Mouse (Mus musculus): ENCODE data around the gene Gng11. TPM values are rescaled to one million over a fixed set of nuclear protein-coding genes. Genes with fewer than 3 reads are reported as not detected.

The Gng11 gene
- 1 to 10 TPM; 8.5 to 9.8 TPM for total RNA-seq (2021)
- long read RNA-seq, experiment 1, transcript Gng11-201 (2 exons, 919 nt): major isoform, 5 of 6 reads
- long read RNA-seq, experiment 1, partial matches to known transcripts: 1 of 6 reads
- long read RNA-seq, experiment 1, other reads (novel, unspliced or antisense): 0 of 6 reads
- long read RNA-seq, experiment 2, partial matches to known transcripts: 0 of 4 reads
- long read RNA-seq, experiment 2, other reads (novel, unspliced or antisense): 0 of 4 reads

DNA sequence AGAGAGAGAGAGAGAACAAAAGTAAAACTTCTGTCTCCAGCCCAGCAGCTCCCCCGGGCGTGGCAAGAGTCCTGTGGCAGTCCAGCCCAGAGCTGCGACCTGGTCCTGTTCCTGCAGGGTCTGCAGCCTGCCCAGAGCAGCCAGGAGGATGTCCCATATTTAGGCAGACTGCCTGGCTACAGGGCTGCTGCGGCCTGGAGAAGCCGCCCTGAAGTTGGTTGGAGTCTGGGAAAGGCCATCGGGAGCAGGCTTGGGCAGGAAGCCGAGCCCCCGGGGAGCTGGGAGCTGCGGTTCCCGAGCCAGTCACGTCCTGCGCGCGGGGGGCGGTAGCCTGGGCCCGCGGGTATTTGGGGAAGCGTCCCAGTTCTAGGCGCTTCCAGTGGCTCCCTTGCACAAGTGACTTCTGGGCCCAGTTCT lies at the start of gene Gng11:
Gng11 (plus strand) TSS at position 15 of the 417 bp plus-strand sequence.
- peak within 1 kb of the TSS; percentile 38 for H3K4me3 ChIP-seq
- peak within 1 kb of the TSS; percentile 82 for H3K27ac ChIP-seq
- TF ChIP-seq CTCF (IDR thresholded peaks at IDR 0.05): no peak
- peak; percentile 25 to 37 for DNase-seq (ENCODE audit: extremely low spot score in 1 of 2, low spot score in 2 of 2)
- intact Hi-C loops (cut with DNase I): no loop called here

GRCm38 (mm10) chr6:3954969-3955368 lies 48.7 kb upstream of the Gng11 start:
- Histone ChIP-seq H3K27ac (no peak overlapping the region), H3K4me3 (no peak overlapping the region)
- intact Hi-C loops (cut with DNase I): no loop called here
- TF ChIP-seq CTCF (IDR thresholded peaks at IDR 0.05): no peak
- DNase-seq (ENCODE audit: extremely low spot score in 1 of 2, low spot score in 2 of 2): no peak

DNA sequence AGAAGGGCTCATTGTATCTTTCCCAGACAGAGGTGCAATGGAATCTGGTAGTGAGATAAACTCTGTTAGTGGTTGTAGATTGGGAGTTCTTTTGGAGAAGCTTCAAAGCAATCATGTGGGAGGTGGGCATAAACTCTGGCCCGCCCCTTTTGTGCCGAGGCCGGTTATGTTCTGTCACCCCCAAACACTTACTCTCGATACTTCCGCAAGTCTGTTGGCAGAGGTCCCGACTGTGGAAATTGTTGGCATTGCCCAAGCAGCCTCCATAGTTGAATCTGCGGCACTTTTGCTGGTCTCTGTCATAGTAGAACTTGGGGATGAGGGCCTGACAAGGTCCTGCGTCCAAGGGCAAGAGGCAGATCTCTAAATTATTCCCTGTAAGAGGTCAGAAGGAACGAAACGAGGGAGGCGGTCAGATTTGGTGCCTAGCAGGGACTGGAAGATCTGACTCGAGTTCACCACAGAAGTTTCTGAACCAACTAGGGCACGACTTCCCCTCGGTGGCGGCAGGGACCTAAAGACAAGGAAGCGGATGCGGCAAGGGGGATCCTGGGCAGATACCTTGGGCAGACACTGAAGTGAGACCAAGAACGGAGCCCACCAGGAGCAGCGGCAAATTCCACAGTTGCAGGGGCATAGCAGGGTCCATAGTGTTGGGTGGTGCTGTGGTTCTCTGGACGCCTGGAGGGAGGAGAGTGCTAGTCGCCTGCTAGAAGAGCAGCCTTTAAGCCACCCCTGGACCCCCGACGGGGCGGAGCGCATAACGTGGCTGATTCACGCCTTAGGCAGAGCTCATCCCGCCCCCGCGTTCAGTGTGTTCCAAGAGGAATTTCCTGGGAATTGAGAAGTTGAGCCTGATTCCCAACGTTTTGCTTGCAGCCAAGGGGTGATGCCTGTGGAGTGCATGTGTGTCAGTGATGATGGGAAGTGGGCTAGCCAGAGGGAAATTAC lies 35.8 kb upstream of the Gng11 start:
- peak; percentile 11 to 21 for DNase-seq (ENCODE audit: extremely low spot score in 1 of 2, low spot score in 2 of 2)

GRCm38 (mm10) chr6:3973679-3974078 lies 30.0 kb upstream of the Gng11 start:
- DNase-seq (ENCODE audit: extremely low spot score in 1 of 2, low spot score in 2 of 2): no peak
- no peak for TF ChIP-seq CTCF (IDR thresholded peaks at IDR 0.05)
- H3K27ac ChIP-seq: no peak overlapping the region
- intact Hi-C loops (cut with DNase I): no loop called here
- no peak overlapping the region for H3K4me3 ChIP-seq

More for the DNA sequence above, 35.8 kb upstream of the Gng11 start:
- H3K27ac ChIP-seq: no peak overlapping the region
- no peak for TF ChIP-seq CTCF (IDR thresholded peaks at IDR 0.05)
- H3K4me3 ChIP-seq: peak overlapping the region; percentile 16; the same call in 1 of the 2 replicates
- intact Hi-C loops (cut with DNase I): no loop called here

DNA sequence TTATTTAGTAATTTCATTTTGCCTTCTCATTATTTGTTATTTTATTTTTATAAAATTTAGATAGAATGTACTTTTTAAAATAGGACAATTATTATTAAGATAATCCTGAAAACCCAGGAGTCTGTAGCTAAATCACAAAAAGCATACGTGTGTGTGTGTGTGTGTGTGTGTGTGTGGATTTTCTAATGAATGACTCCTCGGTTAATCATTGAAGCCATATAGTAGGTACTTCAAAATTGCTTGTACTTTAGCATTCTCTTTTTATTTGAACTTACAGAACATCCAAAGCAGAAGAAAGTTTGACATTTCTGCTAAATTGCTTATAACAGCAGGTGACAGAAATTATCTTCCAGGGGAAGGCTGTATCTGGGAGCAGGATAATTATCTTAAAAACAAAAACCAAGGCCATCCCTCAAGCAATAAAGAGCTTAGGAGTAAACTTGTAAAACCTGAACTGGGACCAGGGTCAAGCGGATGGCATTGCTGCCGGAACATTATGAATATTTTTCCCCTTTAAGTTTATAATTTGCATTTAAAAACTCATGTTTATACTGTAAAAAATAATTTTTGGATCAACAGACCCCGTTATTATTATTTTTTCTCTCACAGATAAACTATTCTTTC lies 20.9 kb upstream of the Gng11 start:
- DNase-seq (ENCODE audit: extremely low spot score in 1 of 2, low spot score in 2 of 2): no peak
- intact Hi-C loops (cut with DNase I): no loop called here
- no peak for TF ChIP-seq CTCF (IDR thresholded peaks at IDR 0.05)
- H3K4me3 ChIP-seq: no peak overlapping the region
- no peak overlapping the region for H3K27ac ChIP-seq

DNA sequence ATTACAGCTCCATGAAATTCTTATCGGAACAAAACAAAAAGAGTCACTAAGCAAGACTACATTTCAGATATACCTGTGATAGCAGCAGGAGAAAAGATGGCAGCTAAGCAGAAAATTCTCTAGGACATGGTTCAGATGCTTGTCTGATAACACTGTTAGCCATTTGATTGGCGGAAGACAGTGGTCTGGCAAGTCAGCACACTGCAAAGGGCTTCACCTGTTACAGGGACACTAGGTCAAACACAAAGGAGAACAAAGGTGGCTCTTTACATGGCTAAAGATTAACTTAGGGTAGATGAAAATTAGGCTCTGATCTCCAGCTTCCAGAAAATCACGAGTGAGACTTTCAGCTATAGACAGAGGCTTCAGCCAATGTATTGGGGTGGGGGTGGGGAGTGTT lies 15.0 kb upstream of the Gng11 start, which contains the start of gene Tfpi2:
Tfpi2 (minus strand) TSS at position 170 of the 400 bp plus-strand sequence.
- DNase-seq (ENCODE audit: extremely low spot score in 1 of 2, low spot score in 2 of 2): no peak
- intact Hi-C loops (cut with DNase I): no loop called here
- H3K27ac ChIP-seq: no peak within 1 kb of the TSS
- TF ChIP-seq CTCF (IDR thresholded peaks at IDR 0.05): no peak
- no peak within 1 kb of the TSS for H3K4me3 ChIP-seq

DNA sequence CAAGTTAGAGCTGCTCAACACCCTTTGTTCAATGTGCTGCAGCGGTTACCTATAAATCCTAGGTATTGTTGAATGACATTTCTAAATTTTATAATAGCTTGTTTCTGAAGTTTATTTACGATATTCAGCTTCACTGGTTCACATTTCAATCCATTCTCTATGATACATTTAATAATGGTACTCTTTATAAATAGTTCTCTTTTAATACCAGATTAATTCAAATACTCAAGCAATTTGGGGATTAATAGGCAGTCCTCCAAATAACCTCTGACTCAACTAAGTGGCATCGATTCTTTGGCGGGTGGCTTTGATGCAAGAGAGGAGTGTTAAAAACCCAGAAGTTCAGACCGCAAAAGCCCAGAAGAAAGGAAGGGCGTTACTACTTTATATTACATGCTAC lies 10.2 kb upstream of the Gng11 start, which contains the start of gene Gngt1:
Gngt1 (plus strand) TSS at position 301 of the 400 bp plus-strand sequence.
- Histone ChIP-seq H3K4me3 (no peak within 1 kb of the TSS), H3K27ac (no peak within 1 kb of the TSS)
- no peak for TF ChIP-seq CTCF (IDR thresholded peaks at IDR 0.05)
- intact Hi-C loops (cut with DNase I): no loop called here
- no peak for DNase-seq (ENCODE audit: extremely low spot score in 1 of 2, low spot score in 2 of 2)

DNA sequence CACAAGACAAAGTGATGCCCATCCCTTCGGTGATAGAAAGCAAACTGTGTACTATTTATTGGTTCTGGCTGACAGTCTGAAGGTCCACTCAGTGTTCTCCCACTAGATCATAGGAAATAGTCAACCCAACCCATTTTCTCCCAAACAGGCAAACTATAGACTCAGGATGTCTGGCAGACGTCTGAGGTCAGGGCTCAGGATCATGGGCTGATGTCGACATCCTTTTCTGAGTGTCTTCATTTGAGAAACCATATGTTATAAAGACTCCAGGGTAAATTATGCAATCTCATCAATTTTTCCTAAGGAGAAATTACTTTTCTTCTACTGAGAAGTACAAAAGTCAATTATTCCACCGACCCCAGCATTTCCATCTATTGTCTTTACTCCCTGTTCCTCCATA lies 5.6 kb upstream of the Gng11 start:
- no peak for TF ChIP-seq CTCF (IDR thresholded peaks at IDR 0.05)
- DNase-seq (ENCODE audit: extremely low spot score in 1 of 2, low spot score in 2 of 2): no peak
- intact Hi-C loops (cut with DNase I): no loop called here
- H3K27ac ChIP-seq: no peak overlapping the region
- no peak overlapping the region for H3K4me3 ChIP-seq

DNA sequence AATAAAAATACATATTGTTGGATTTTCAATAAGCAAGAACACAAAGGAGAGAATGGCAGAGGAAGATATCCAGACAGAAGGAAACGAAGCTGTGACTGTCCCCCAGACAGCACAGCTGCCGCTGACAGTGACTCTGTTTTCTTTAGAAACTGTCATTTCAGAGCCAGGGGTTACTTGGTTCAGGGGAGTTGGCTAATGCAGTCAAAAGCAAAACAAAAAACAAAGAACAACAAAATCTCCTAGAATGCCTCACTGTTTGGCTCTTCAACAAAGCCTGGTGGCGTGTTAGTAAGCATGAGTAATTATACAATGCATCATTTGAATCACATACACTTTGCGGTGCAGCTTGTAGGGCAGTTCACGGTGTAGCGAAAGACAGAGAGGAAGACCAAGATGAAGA lies 4.4 kb upstream of the Gng11 start:
- Histone ChIP-seq H3K27ac (no peak overlapping the region), H3K4me3 (no peak overlapping the region)
- no peak for DNase-seq (ENCODE audit: extremely low spot score in 1 of 2, low spot score in 2 of 2)
- TF ChIP-seq CTCF (IDR thresholded peaks at IDR 0.05): no peak
- intact Hi-C loops (cut with DNase I): no loop called here

- intact Hi-C loops (cut with DNase I): no loop called here
- H3K4me3 ChIP-seq: no peak overlapping the region
- no peak for DNase-seq (ENCODE audit: extremely low spot score in 1 of 2, low spot score in 2 of 2)
Measured at GRCm38 (mm10) chr6:4000716-4001115, 3.0 kb upstream of the Gng11 start.

GRCm38 (mm10) chr6:4003445-4003844 lies 259 bp upstream of the Gng11 start:
- TF ChIP-seq CTCF (IDR thresholded peaks at IDR 0.05): no peak
- Histone ChIP-seq H3K27ac (peak overlapping the region; percentile 71), H3K4me3 (no peak overlapping the region)
- no peak for DNase-seq (ENCODE audit: extremely low spot score in 1 of 2, low spot score in 2 of 2)
- intact Hi-C loops (cut with DNase I): no loop called here

More at GRCm38 (mm10) chr6:4000716-4001115, 3.0 kb upstream of the Gng11 start:
- H3K27ac ChIP-seq: no peak overlapping the region
- TF ChIP-seq CTCF (IDR thresholded peaks at IDR 0.05): no peak

GRCm38 (mm10) chr6:4004808-4005207 lies 1.1 kb downstream of the Gng11 start:
- intact Hi-C loops (cut with DNase I): no loop called here
- no peak for TF ChIP-seq CTCF (IDR thresholded peaks at IDR 0.05)
- peak overlapping the region; percentile 82; the same call in 1 of the 2 replicates for H3K27ac ChIP-seq

More at GRCm38 (mm10) chr6:4004808-4005207, 1.1 kb downstream of the Gng11 start:
- no peak for DNase-seq (ENCODE audit: extremely low spot score in 1 of 2, low spot score in 2 of 2)
- H3K4me3 ChIP-seq: peak overlapping the region; percentile 38

Data from left cerebral cortex, adult 2 months (tissue).